Mouse (Mus musculus): ENCODE results near the gene Gm5431.

GRCm38 (mm10) chr11:48853474-48854180 is 48.4 kb downstream of the Gm5431 start:
- TF ChIP-seq CTCF (IDR thresholded peaks at IDR 0.05; ENCODE audit: low read depth, low read length): no peak
- no peak for TF ChIP-seq POLR2A (IDR thresholded peaks at IDR 0.05; ENCODE audit: borderline replicate concordance, low read depth, low read length)

Data from bone marrow macrophage, adult 2 months (primary cell).